Mouse (Mus musculus) left cerebral cortex, adult 8-10 months (tissue): ENCODE measurements around the gene Spred3. TPM values are rescaled to one million over a fixed set of nuclear protein-coding genes. Genes with fewer than 3 reads are reported as not detected.
"Not testable (repeated sequence)": the region's sequence is repeated elsewhere in the genome, so short reads cannot be mapped to it uniquely, and the experiment has no call there.

ENCODE experiments used
- DNase-seq, 2 experiments: peaks; one replicate each; pipeline ENCODE4 v3.0.0; 2022; ENCODE audit warnings: low spot score in 2 of 2
- total RNA-seq, 4 experiments: library from RNA; stranded (reverse); gene quantifications; 2 replicates each; pipeline ENCODE4 v1.2.4; 2022

Spred3 gene
- total RNA-seq, 4 experiments from 2014 or later = 30.7 to 39.6 (median 38.9) TPM

DNA sequence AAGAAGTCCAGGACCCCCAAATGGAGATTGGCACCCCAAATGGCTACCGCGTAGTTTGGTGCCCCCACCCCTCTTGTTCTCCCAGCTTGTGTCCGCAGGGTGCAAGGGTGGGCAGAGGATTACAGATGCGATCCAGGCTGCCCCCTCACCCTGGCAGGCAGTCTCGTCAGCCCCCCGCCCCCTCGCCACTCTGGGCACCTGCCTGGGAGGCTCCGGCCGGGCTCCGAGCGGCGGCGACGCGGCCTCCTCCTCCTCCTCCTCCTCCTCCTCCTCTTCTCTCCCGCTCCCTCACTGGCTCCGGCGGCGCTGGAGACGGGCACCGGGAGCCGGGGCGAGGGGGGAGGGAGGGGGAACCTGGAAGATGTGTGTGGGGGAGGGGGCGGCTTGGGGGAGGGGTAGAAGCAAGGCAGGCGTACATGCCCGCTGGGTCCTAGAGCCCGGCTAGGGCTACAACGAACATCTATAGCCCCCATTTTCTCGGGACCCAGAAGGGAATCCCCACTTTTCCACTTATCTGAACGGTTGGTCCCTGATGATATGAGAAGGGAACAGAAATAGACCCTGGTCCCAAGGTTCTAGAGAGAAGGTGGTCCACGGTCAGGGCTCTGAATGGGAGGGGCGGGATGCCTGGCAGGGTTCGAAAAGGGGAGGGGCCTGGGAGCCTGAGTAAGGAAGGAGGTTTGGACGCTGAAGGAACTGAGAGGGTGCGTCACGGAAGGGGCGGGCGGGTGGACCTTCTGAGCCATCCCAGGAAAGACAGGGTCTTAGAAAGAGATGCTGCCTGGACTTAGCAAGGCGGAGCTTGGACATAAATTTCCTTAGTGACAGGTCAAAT is 763 bp downstream of the Spred3 start:
- DNase-seq = peak; percentile 69 to 84

DNA sequence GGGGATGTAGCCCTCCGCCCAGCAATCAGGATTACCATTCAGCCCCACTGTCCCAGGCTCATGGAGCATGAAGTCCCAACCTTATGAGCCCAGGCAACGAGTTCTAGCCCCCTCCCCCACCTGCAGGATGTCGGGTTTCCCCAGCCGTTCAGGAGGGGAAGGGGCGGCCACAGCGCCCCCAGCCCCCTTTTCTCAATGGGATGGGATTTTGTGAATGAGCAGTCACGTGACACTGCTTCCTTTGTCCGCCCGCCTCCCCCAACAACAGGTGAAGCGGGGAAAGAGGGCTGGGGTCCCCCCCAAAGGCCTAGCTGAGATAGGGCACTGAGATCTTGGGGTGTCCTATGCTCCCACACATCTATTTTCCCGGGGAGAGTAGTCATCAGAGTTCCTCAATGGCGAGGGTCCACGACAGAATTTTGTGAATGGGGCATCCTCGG is 1.4 kb downstream of the Spred3 start:
- DNase-seq = peak in 1 of 2 experiments; percentile 41

DNA sequence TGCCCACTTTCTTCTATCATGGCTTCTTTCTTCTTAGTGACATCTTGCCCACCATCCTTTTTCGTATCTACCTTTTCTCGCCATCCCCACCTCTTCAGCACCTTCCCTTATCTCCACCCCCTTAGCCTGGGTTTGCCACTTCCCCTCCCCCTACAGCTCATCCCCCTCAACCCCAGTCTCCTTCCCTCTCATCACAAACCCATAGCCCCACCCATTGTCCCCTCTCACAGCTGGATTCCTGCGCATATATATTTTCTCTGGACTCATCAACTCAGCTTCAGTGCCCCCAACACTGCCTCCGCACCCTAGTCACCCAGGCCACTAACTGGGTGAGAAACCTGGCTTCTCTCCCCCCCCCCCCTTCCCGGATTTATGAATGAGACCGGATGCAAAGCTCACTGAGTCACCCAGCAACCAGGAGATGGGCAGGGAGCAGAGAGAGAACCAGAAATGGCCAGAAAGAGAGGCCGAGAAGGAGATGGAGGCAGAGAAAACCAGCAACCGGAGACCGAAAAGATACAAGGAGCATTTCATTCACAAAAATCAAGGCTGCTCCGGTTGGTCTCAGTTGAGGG is 2.0 kb downstream of the Spred3 start:
- no peak for DNase-seq

DNA sequence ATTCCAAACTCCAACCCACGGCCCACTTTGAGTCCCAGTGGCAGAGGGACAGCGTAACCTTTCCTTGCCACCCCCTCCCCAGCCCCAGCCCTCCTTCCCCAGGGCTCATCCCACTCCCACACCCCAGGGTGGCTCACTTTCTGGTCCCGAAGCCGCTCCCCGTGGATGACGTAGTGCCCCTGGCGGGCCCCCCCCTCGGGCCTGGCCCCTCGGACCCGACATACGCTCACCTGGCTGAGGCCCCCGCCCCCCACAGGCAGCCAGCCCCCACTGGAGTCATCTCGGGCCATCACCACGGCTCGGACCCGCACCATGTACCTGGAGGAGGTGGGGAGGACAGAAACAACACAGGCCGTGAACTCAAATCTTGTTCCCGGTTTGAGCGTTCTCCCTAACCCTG is 2.6 kb downstream of the Spred3 start:
- DNase-seq = no peak

DNA sequence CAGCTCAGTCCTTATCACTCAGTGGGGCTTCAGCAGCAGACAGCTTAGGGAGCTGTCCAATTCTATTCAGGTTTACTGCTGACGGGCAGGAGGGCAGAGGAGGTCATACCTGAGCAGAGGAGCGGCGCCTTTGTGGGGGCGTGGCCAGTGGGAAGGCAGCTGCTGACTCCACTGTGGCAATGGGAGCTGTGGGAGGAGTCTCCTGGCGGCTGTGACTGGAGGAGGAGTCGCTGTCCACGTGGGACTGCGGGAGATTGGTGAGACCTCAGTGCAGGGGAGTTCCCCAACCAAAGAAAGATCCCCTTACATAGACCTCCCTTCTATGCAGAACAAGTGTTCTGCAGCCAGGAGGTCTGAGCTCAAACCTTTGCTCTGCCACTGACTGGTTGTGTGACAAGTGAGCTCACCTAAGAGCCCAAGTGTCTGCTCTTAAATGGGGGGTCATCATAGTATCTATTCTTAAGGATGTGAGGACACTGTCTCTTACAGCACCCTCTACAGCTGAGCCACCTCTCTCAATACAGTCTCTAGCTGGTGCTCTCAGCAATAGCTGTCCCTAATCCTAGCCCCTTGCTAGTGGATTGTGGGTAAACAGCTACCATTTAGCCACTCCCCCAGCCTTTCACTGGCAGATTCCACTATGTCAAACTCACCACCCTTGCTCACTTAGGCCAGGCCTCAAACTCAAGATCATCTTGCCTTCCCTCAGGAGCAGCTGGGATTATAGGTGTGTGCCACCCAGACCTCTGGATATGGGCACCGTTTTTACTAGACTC is 7.3 kb downstream of the Spred3 start:
- no peak for DNase-seq

DNA sequence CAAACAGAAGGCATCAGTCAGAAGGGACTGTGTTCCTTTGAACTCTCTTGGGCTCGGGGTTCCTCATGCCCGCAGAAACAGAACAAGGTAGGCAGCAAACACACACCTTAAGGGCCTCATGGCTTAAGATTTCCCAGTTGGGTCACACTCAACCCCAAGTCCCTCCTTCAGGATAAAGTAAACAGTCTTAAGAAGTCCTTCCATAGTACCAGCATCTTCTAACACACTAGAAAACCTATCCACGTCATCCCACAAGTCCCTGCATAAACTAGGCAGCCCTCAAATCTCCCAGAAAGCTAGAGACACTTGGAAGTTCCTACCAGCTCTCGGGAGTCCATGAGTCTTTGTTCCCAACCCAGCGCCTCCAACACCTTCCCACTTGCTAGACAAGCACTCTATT is 7.9 kb downstream of the Spred3 start:
- DNase-seq = no peak

DNA sequence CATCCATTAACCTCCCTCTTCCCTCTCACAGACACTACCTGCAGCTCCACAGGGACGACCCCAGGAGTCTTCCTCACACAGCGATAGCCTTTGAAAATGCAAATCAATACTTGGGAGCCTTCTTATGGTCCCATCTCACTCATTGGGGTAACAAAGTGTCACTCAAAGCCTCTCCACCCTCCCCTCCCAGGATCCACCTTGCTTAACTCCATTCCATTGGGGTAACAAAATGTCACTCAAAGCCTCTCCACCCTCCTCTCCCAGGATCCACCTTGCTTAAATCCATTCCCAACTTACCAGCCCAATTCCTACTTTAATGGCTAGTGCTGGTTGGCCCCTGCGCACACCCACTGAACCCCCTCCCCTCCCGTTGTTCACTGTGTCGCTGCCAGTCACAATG is 11.9 kb downstream of the Spred3 start:
- no peak for DNase-seq

GRCm38 (mm10) chr7:29155838-29156782 is 14.1 kb downstream of the Spred3 start, which contains the start of gene Fam98c:
Fam98c (minus strand) TSS chr7:29156234.
- peak; percentile 72 to 83 for DNase-seq

- peak; percentile 66 to 89 for DNase-seq
Observed at GRCm38 (mm10) chr7:29155196-29155837, 14.9 kb downstream of the Spred3 start.

DNA sequence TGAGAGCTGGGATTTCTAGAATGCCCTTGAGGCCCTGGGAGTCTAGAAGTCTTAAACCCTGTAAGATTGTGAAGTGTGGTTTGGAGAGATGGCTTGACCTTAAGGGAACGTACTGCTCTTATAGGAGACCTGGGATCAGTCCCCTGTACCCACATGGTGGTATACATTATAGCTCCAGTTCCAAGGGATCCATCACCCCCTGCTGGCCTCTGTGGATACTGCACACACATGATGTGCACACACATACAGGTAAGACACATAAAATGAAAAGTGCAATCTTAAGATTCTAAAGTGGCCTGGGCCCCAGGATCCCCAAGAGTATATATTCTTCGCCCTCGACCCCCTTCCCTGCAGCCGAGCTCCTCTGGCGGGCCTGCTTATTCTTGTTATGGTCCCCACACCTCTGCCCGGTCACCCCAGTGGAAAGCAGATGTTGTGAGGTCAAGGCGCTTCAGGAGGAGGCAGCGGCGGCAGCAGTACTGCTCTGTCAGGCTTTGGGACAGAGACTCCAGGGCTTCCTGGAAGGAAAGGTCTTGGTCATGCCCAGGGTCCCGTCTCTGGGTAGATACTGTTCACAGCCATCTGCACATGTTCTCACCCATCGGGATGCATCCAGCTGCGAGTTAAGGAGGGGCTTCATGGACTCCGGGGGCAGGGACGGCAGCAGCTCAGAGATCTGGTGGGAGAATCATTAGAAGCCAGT is 16.0 kb downstream of the Spred3 start:
- no peak for DNase-seq

DNA sequence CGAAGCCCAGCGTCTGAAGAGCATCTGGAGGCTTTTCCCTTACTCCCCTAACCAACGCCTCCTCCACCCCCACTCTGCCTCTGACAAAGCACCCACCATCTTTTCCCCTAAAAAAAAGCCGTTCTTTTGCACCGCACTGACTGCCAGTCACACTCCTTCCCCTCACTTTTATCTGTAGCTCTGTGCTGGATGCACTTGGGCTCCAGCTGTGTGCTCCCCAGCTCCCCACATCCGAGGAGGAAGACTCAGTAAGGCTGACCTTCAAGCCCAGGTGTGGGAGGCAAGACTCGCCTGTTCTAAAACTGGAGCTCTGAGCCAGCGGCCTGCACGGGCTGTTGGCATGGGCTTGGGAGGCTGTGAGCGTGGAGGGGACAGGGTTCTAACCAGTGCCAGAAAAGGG is 18.7 kb downstream of the Spred3 start:
- DNase-seq = no peak

- no peak for DNase-seq
Observed at GRCm38 (mm10) chr7:29148771-29149170, 21.4 kb downstream of the Spred3 start.

DNA sequence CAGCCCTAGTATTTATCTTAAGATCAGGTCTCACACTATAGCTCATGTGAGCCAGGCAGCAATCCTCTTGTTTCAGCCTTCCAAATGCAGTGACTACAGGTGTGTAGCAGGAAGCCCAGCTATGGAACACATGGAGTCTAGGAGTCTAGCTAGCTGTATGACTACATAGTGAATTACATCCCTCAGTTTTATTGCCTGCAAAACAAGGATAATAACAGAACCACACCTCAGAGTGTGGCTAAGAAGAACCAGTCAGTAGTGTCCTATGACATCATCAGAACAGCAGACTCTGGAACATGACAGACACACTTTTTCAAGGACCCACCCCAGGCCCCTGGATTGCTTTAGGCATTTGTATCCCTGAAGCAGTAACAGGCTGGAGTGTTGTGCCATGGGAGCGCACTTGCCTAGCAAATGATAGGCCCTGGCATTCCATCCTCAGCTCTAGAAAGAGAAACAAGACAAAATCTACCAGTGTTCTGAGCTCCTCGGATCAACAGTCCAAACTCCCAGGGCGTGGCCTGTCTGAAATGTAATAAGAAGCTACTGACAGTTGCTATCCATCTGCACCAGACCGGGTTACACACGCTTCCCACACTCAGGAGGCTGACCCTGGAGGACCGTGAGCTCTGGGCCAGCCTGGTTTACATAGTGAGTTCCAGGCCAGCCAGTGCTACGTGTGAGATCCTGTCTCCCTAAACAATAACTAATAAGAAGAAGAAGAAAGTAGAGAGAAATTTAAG is 23.4 kb downstream of the Spred3 start:
- no peak for DNase-seq

DNA sequence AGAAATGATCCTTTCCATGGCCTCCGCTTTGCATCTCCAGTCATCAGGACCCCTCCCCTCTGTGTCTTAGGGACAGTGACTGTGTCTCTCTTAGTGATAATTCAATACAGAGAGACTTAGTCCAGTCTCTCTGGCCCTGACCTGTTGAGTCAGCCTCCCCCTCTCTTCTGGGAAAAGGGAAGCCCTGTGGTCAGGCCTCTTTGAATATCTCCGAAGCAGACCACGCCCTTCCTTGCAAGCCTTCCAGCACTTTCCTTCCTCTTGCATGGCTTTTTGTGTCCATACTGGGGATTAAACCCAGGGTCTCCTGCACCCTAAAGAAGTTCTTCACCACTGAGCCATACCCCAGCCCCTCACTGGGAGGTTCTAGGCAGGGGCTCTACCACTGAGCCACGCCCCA is 26.2 kb downstream of the Spred3 start:
- DNase-seq = no peak

GRCm38 (mm10) chr7:29141416-29141815 is 28.8 kb downstream of the Spred3 start:
- DNase-seq = no peak

GRCm38 (mm10) chr7:29139237-29139636 is 31.0 kb downstream of the Spred3 start:
- DNase-seq = not testable (repeated sequence)

DNA sequence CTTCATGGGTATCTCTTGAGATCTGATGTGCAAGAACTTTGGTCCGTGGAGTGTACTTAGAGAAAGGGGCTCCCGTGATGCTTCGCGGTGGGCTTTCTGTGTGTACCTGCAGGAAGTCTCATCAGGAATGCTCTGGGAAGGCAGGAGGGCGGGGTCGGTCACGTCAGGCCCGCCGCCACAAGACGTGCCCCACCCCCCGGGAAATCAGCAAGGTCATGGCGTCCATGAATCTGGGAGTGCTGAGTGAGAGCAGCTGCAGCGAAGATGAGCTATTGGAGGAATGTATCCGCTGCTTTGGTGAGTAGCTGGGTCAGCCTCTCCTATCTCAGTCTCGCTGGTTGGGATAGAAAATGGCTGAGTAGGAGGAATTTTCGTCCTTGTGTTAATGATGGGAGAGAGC is 32.8 kb downstream of the Spred3 start:
- DNase-seq = no peak

- DNase-seq = no peak
Observed at GRCm38 (mm10) chr7:29134693-29135386, 35.4 kb downstream of the Spred3 start, which contains the start of gene Rasgrp4. Rasgrp4 (plus strand) TSS chr7:29134851.
